Mouse (Mus musculus) intestine, embryonic 16.5 days (tissue): ENCODE measurements around the gene Cxcl15. TPM values are rescaled to one million over a fixed set of nuclear protein-coding genes. Genes with fewer than 3 reads are reported as not detected.
A peak's percentile ranks its signal among the peaks of the same experiment; 100 is the strongest.

Source experiments
- ATAC-seq: fragments of 200-750 bp; cut with Nextera tagmentation; 2 replicates; pipeline ENCODE4 v1.8.0; 2017; ENCODE audit warnings: moderate TSS enrichment, moderate library complexity
- H3K27ac ChIP-seq: fragments of 300-500 bp; sonication (generic); 2 replicates; pipeline ENCODE4 v1.5.1; 2014; ENCODE audit warnings: mild to moderate bottlenecking, low read length
- H3K27me3 ChIP-seq: fragments of 300-500 bp; sonication (generic); replicated peaks from 2 replicates; pipeline ENCODE4 v1.6.1; 2014; ENCODE audit warnings: low read length, control low read depth, mixed read lengths; ENCODE audit not compliant: control insufficient read depth, insufficient read depth
- H3K36me3 ChIP-seq: fragments of 300-500 bp; sonication (generic); 2 replicates; pipeline ENCODE4 v1.6.1; 2014; ENCODE audit warnings: low read length, control low read depth; ENCODE audit not compliant: control insufficient read depth, insufficient read depth
- H3K4me1 ChIP-seq: fragments of 300-500 bp; sonication (generic); 2 replicates; pipeline ENCODE4 v1.6.1; 2014; ENCODE audit warnings: low read length, control low read depth, mixed read lengths; ENCODE audit not compliant: control insufficient read depth, insufficient read depth
- H3K4me2 ChIP-seq: fragments of 300-500 bp; sonication (generic); 2 replicates; pipeline ENCODE4 v1.6.1; 2014; ENCODE audit warnings: low read depth, low read length, control low read depth
- H3K4me3 ChIP-seq: fragments of 300-500 bp; sonication (generic); 2 replicates; pipeline ENCODE4 v1.5.1; 2014; ENCODE audit warnings: mild to moderate bottlenecking, low read length
- H3K9ac ChIP-seq: fragments of 300-500 bp; sonication (generic); 2 replicates; pipeline ENCODE4 v1.6.1; 2014; ENCODE audit warnings: low read depth, low read length
- H3K9me3 ChIP-seq: fragments of 300-500 bp; sonication (generic); 2 replicates; pipeline ENCODE4 v1.6.1; 2016; ENCODE audit warnings: low read length, control low read depth; ENCODE audit not compliant: control insufficient read depth
- WGBS: fragments of 180-500 bp; shearing (Covaris S2); extraction: QIAGEN DNeasy Blood & Tissue Kit; methylation state at CpG from one replicate; pipeline ENCODE4 v1.1.7; 2014; 5-methylcytosine and 5-hydroxymethylcytosine counted together
- polyA plus RNA-seq: library from polyadenylated mRNA; unstranded; fragments of >200 nt; fragmentation: Nextera tagmentation; extraction: Ambion mirVana; gene quantifications from 2 replicates; pipeline ENCODE4 v1.2.1, GENCODE M21; 2015

Cxcl15 gene
- polyA plus RNA-seq, 1 experiment from 2014 or later: 0.22 TPM

DNA sequence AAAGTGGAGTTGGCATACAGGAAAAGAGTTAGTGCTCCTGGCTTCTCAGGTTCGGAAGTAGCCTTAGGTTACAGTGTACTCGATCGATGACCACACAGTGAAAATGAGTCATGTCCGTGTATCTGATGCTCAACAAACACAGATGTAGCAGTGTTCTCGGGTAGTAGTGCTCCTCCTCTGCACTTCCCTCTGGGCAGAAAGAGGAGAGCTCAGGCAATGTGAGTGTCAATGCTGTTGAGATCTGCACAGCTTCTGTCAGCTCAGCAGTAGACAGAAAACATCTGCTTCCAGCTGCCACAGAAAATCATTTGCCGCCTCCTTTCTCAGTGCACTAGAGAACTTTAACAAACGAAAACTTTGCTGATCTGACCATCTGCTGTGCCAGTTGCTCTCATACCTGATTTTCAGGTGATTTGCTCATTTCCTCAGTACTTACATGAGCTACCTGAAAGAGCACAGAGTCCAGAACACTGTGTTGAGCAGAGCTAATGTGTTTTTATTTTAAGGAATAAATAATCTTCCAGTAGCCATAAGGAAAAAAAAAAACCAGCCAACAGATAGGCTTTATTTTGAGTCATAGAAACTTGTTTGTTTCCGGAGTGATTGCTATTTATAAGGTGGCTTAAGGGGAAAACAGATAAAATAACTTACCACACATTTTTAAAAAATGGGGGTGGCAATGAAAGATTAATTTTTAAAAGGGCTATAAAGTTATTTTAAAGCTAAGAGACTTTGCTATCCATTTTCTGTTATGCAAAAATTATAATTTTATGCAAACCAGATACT lies 28.3 kb upstream of the Cxcl15 start:
- Histone ChIP-seq H3K9ac (no peak overlapping the region), H3K27me3 (no peaks in the 10 kb centered on the region), H3K4me1 (no peaks in the 10 kb centered on the region), H3K9me3 (no peaks in the 10 kb centered on the region), H3K4me3 (no peak overlapping the region), H3K36me3 (no peaks in the 10 kb centered on the region), H3K4me2 (no peak overlapping the region), H3K27ac (no peak overlapping the region)
- WGBS: 44% methylated on average over 8 of the region's 8 CpGs
- ATAC-seq: no peak

DNA sequence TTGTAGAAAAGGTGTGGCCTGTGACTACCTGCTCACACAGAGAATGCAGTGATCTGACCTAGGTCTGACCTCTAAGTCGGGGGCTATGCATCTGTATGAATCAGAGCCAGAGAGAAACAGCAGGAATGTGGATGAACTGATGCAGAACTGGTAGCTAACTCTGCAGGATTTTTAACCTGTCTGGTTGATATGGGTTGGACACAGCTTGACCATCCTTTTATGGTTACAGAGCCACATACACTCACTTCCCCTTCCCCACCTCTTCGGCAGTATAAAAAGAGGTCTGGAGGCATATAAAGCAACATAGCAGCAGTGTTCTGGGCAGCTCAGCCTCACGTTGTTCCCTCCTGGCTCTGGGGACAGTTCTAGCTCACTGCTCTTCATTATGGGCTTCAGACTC lies 26.1 kb upstream of the Cxcl15 start, which contains the start of gene Ppbp:
Ppbp (plus strand) TSS at position 301 of the 400 bp plus-strand sequence.
- H3K27ac ChIP-seq: no peak within 1 kb of the TSS
- 61% methylated on average over 3 of the region's 3 CpGs for WGBS
- H3K36me3 ChIP-seq: no peaks in the 10 kb centered on the region
- no peak within 1 kb of the TSS for H3K9ac ChIP-seq
- H3K9me3 ChIP-seq: no peaks in the 10 kb centered on the region
- no peak within 1 kb of the TSS for H3K4me2 ChIP-seq
- H3K4me3 ChIP-seq: no peak within 1 kb of the TSS
- H3K4me1 ChIP-seq: peaks cover 5% of the 10 kb centered on the region; the same call in 1 of the 2 replicates
- H3K27me3 ChIP-seq: no peaks in the 10 kb centered on the region
- ATAC-seq: no peak

DNA sequence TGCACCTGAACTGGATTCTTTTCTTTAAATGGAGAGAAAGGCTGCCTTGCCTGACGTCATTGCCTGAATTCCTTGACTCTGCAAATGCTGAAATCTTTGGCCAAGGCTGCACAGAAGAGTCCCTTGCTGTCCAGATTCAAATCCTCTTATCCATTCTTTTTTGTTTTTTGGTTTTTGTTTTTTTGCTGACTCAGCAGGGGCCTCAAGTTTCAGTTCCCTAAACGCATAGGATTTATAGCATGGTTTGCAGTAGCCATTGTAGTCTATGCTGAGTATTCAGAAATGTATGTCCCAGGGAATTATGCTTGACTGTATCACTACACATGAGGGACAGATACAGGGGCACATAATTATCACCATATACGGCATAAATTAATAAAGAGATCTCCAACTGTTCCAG lies 23.0 kb upstream of the Cxcl15 start:
- Histone ChIP-seq H3K4me1 (peaks cover 5% of the 10 kb centered on the region; the same call in 1 of the 2 replicates), H3K4me2 (no peak overlapping the region), H3K9me3 (no peaks in the 10 kb centered on the region), H3K9ac (no peak overlapping the region), H3K27me3 (no peaks in the 10 kb centered on the region), H3K36me3 (no peaks in the 10 kb centered on the region), H3K27ac (no peak overlapping the region), H3K4me3 (no peak overlapping the region)
- ATAC-seq: no peak
- WGBS: 70% methylated on average over 3 of the region's 3 CpGs

DNA sequence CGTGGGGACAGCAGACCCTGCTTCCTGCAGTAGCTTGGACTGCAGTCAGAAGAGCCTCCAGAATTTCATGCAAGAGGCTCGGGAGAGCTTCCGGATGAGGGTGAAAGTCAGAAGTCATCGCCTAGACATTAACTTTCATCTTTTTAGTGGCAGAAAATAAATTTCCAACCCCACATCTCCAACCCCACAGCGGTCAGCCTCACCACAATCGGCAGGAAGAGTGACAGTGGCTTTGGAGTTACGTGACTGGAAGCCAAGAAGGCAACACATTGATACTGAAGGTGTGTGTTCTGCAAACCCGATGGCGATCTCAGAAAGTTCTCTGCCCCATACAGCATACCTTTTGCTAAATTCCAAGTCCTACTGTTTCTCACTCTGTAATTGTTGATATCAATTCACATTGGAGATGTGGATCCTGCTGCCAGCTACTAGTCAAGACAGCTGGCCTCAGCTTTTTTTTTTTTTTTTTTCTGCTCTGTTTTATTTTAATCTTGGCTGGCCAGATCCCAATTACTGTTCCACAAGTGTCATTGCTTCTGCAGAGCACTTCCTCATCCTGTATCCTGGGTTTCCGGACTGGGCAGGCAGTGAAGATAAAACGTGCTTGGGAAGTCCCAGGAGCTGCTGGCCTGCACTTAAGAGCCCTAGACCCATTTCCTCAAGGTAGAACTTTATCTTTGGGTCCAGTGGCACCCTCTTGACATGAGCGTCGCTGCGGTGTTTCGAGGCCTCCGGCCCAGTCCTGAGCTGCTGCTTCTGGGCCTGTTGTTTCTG lies 22.3 kb upstream of the Cxcl15 start, which contains the start of gene Pf4:
Pf4 (plus strand) TSS at position 556 of the 774 bp plus-strand sequence.
- H3K9ac ChIP-seq: no peak within 1 kb of the TSS
- H3K4me3 ChIP-seq: no peak within 1 kb of the TSS
- no peaks in the 10 kb centered on the region for H3K27me3 ChIP-seq
- H3K4me1 ChIP-seq: peaks cover 5% of the 10 kb centered on the region; the same call in 1 of the 2 replicates
- WGBS: 72% methylated on average over 16 of the region's 16 CpGs
- H3K9me3 ChIP-seq: no peaks in the 10 kb centered on the region
- no peak within 1 kb of the TSS for H3K4me2 ChIP-seq
- peak; percentile 64; the same call in 1 of the 2 replicates for ATAC-seq
- H3K36me3 ChIP-seq: no peaks in the 10 kb centered on the region
- H3K27ac ChIP-seq: no peak within 1 kb of the TSS; the same call in 1 of the 2 replicates

DNA sequence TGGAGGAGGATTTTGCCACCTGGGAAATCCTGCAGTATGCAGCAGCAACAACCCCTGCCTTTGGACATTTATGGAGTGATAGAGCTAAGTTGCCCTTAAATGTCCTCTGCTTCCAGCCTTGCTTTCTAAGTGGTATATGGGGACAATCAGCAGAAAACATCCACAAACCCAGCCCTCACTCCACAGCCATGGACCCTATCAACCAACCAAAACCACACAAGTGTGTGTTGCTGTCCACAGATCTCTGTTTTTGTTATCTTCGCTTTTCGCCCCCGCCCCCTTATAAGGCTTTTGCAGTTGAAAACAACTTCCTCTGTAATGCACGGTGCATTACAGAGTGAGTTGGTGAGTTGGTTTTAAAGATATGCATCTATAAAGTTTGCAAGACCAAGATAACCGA lies 18.8 kb upstream of the Cxcl15 start:
- Histone ChIP-seq H3K4me2 (no peak overlapping the region), H3K9ac (no peak overlapping the region), H3K27ac (no peak overlapping the region), H3K27me3 (no peaks in the 10 kb centered on the region), H3K4me1 (peaks cover 5% of the 10 kb centered on the region; the same call in 1 of the 2 replicates), H3K36me3 (no peaks in the 10 kb centered on the region), H3K4me3 (no peak overlapping the region), H3K9me3 (no peaks in the 10 kb centered on the region)
- 82% methylated on average over 5 of the region's 5 CpGs for WGBS
- ATAC-seq: no peak

DNA sequence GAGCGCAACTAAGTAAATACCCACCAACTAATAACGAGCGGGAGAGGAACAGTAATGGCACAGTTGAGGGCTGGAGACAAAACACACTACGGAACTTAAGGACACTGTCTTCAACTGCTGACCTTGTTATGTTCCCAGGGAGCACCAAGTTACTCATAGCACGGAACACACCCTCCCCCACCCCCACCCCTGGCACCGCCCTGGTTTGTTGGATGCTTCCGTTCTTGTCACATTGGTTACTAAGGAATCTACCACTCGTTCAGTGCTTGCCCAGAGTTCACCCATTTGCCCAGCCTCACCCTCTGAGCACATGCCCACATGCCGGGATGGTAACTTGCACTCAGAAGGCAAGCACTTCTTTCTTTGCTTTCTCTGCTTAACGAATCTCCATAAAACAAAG lies 16.7 kb upstream of the Cxcl15 start:
- H3K27ac ChIP-seq: no peak overlapping the region
- no peaks in the 10 kb centered on the region for H3K9me3 ChIP-seq
- H3K4me2 ChIP-seq: no peak overlapping the region
- no peaks in the 10 kb centered on the region for H3K27me3 ChIP-seq
- peaks cover under 1% of the 10 kb centered on the region; the same call in 1 of the 2 replicates for H3K4me1 ChIP-seq
- no peaks in the 10 kb centered on the region for H3K36me3 ChIP-seq
- H3K4me3 ChIP-seq: no peak overlapping the region
- H3K9ac ChIP-seq: no peak overlapping the region
- 83% methylated on average over 10 of the region's 10 CpGs for WGBS
- no peak for ATAC-seq

DNA sequence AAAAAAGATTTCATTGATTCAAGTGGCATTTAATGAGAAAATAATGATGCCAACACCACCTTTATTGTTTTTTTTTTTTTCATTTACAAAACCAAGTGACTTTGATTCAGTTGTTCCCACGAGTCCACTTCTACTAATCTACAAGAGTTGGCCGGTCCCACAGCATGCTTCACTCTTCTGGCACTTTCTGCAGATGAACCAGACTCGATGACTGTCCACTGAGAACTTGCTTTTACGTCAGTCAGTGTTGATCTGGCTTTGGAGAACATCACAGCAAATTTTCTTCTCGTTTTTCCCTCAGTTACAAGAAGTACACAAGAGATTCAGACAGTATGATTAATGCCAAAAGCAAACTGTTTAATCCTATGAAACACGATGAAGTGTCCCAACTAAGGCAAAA lies 15.5 kb upstream of the Cxcl15 start:
- H3K27ac ChIP-seq: no peak overlapping the region
- no peak overlapping the region for H3K4me2 ChIP-seq
- ATAC-seq: no peak
- no peaks in the 10 kb centered on the region for H3K9me3 ChIP-seq
- 80% methylated on average over 6 of the region's 6 CpGs for WGBS
- H3K4me3 ChIP-seq: no peak overlapping the region
- no peaks in the 10 kb centered on the region for H3K4me1 ChIP-seq
- H3K36me3 ChIP-seq: no peaks in the 10 kb centered on the region
- H3K9ac ChIP-seq: no peak overlapping the region
- H3K27me3 ChIP-seq: no peaks in the 10 kb centered on the region

DNA sequence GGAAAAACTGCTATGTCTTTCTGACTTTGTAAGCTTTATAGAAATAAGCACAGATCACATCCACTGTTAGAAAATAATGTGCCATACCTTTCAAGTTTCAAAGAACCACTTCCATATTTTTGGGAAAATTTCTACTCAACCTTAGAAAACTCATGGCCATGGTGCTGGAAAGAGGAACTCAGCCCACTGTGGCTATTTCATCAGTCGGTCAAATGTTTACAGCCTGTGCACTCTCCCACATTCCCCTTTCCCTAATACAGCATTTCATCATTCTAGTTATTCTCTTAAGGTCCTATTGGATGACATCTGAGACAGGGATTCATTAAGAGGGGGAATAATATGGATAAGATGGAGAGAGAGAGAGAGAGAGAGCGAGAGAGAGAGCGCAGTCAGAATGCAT lies 10.6 kb upstream of the Cxcl15 start:
- Histone ChIP-seq H3K27me3 (no peaks in the 10 kb centered on the region), H3K4me3 (no peak overlapping the region), H3K4me2 (no peak overlapping the region), H3K4me1 (0 out of 2 replicates have a peak, but pooled peaks cover 4% of the 10 kb centered on the region), H3K27ac (no peak overlapping the region), H3K36me3 (no peaks in the 10 kb centered on the region), H3K9ac (no peak overlapping the region), H3K9me3 (no peaks in the 10 kb centered on the region)
- 77% methylated on average over 3 of the region's 3 CpGs for WGBS
- ATAC-seq: no peak
